Mouse (Mus musculus): ENCODE measurements around the gene Samd4b. TPM values are rescaled to one million over a fixed set of nuclear protein-coding genes. Genes with fewer than 3 reads are reported as not detected.

The Samd4b gene
- polyA plus RNA-seq, 1 experiment from 2014 or later = 10.0 TPM

GRCm38 (mm10) chr7:28377190-28378065 is 220.5 kb downstream of the Samd4b start:
- H3K4me3 ChIP-seq = peak overlapping the region; percentile 69
- no peaks in the 10 kb centered on the region for H3K9me3 ChIP-seq (replicated peaks)
- peaks cover 9% of the 10 kb centered on the region for H3K36me3 ChIP-seq
- H3K4me1 ChIP-seq = peaks cover 89% of the 10 kb centered on the region
- no peak for ATAC-seq
- WGBS (ENCODE audit: insufficient replicate concordance) = 59% methylated on average over 18 of the region's 18 CpGs
- no peaks in the 10 kb centered on the region for H3K27me3 ChIP-seq (replicated peaks)
- peak overlapping the region; percentile 92 for H3K27ac ChIP-seq
- peak overlapping the region; percentile 83 for H3K9ac ChIP-seq
- peak overlapping the region; percentile 92 for H3K4me2 ChIP-seq

- H3K36me3 ChIP-seq = peaks cover 9% of the 10 kb centered on the region
- H3K4me2 ChIP-seq = peak overlapping the region; percentile 92
- peak overlapping the region; percentile 69 for H3K4me3 ChIP-seq
- H3K27ac ChIP-seq = peak overlapping the region; percentile 95
- peaks cover 88% of the 10 kb centered on the region for H3K4me1 ChIP-seq
- H3K9ac ChIP-seq = peak overlapping the region; percentile 71
- 6% methylated on average over 30 of the region's 30 CpGs for WGBS (ENCODE audit: insufficient replicate concordance)
- 0 out of 2 replicates have a peak, but pooled peaks cover 4% of the 10 kb centered on the region for H3K27me3 ChIP-seq (replicated peaks)
- ATAC-seq = no peak
- H3K9me3 ChIP-seq (replicated peaks) = no peaks in the 10 kb centered on the region
Observed at GRCm38 (mm10) chr7:28376011-28376771, 221.8 kb downstream of the Samd4b start.

- peaks cover 10% of the 10 kb centered on the region for H3K27me3 ChIP-seq (replicated peaks)
- H3K4me1 ChIP-seq = peaks cover 88% of the 10 kb centered on the region
- H3K4me3 ChIP-seq = peak overlapping the region; percentile 69
- peaks cover 9% of the 10 kb centered on the region for H3K36me3 ChIP-seq
- ATAC-seq = peak; percentile 58
- no peaks in the 10 kb centered on the region for H3K9me3 ChIP-seq (replicated peaks)
- H3K9ac ChIP-seq = peak overlapping the region; percentile 71
- 2% methylated on average over 36 of the region's 36 CpGs for WGBS (ENCODE audit: insufficient replicate concordance)
- H3K4me2 ChIP-seq = peak overlapping the region; percentile 92
- H3K27ac ChIP-seq = peak overlapping the region; percentile 95
Observed at GRCm38 (mm10) chr7:28375176-28375921, 222.6 kb downstream of the Samd4b start.

GRCm38 (mm10) chr7:28374647-28375046 is 223.3 kb downstream of the Samd4b start:
- peak overlapping the region; percentile 71; the same call in 1 of the 2 replicates for H3K9ac ChIP-seq
- peak overlapping the region; percentile 92 for H3K4me2 ChIP-seq
- no peak for ATAC-seq
- 60% methylated on average over 10 of the region's 10 CpGs for WGBS (ENCODE audit: insufficient replicate concordance)
- H3K36me3 ChIP-seq = peaks cover 14% of the 10 kb centered on the region
- H3K4me1 ChIP-seq = peaks cover 88% of the 10 kb centered on the region
- H3K27me3 ChIP-seq (replicated peaks) = peaks cover 17% of the 10 kb centered on the region
- H3K4me3 ChIP-seq = no peak overlapping the region
- H3K27ac ChIP-seq = peak overlapping the region; percentile 95
- H3K9me3 ChIP-seq (replicated peaks) = no peaks in the 10 kb centered on the region

GRCm38 (mm10) chr7:28373891-28374495 is 224.0 kb downstream of the Samd4b start:
- Histone ChIP-seq H3K36me3 (peaks cover 15% of the 10 kb centered on the region), H3K27ac (peak overlapping the region; percentile 95), H3K27me3 (replicated peaks) (peaks cover 18% of the 10 kb centered on the region), H3K4me1 (peaks cover 84% of the 10 kb centered on the region), H3K4me3 (no peak overlapping the region), H3K9me3 (replicated peaks) (no peaks in the 10 kb centered on the region), H3K4me2 (peak overlapping the region; percentile 94; the same call in 1 of the 2 replicates), H3K9ac (no peak overlapping the region)
- ATAC-seq = no peak
- WGBS (ENCODE audit: insufficient replicate concordance) = 75% methylated on average over 7 of the region's 7 CpGs

- under 1% methylated on average over 9 of the region's 9 CpGs for WGBS (ENCODE audit: insufficient replicate concordance)
- peak overlapping the region; percentile 87 for H3K27ac ChIP-seq
- H3K36me3 ChIP-seq = peaks cover 23% of the 10 kb centered on the region
- H3K4me1 ChIP-seq = peaks cover 76% of the 10 kb centered on the region
- H3K9ac ChIP-seq = peak overlapping the region; percentile 68
- H3K4me2 ChIP-seq = peak overlapping the region; percentile 94
- H3K4me3 ChIP-seq = peak overlapping the region; percentile 71
- no peaks in the 10 kb centered on the region for H3K9me3 ChIP-seq (replicated peaks)
- ATAC-seq = 0 out of 2 replicates have a peak, but pooled peaks have one; percentile 0
- H3K27me3 ChIP-seq (replicated peaks) = peaks cover 18% of the 10 kb centered on the region
Observed at GRCm38 (mm10) chr7:28373131-28373581, 224.8 kb downstream of the Samd4b start.

GRCm38 (mm10) chr7:28372251-28373108 is 225.5 kb downstream of the Samd4b start, which contains the start of gene Plekhg2:
TSS of gene Plekhg2 (minus strand) at chr7:28372599.
- ATAC-seq = peak; percentile 85
- peak within 1 kb of the TSS; percentile 87 for H3K27ac ChIP-seq
- H3K4me2 ChIP-seq = peak within 1 kb of the TSS; percentile 94
- peaks cover 24% of the 10 kb centered on the region for H3K36me3 ChIP-seq
- peaks cover 69% of the 10 kb centered on the region for H3K4me1 ChIP-seq
- peaks cover 18% of the 10 kb centered on the region for H3K27me3 ChIP-seq (replicated peaks)
- peak within 1 kb of the TSS; percentile 71 for H3K4me3 ChIP-seq
- under 1% methylated on average over 64 of the region's 66 CpGs for WGBS (ENCODE audit: insufficient replicate concordance)
- H3K9ac ChIP-seq = peak within 1 kb of the TSS; percentile 79
- H3K9me3 ChIP-seq (replicated peaks) = no peaks in the 10 kb centered on the region

- ATAC-seq = no peak
- peaks cover 59% of the 10 kb centered on the region for H3K4me1 ChIP-seq
- H3K27me3 ChIP-seq (replicated peaks) = peaks cover 18% of the 10 kb centered on the region
- H3K4me3 ChIP-seq = peak overlapping the region; percentile 71
- no peaks in the 10 kb centered on the region for H3K9me3 ChIP-seq (replicated peaks)
- H3K4me2 ChIP-seq = peak overlapping the region; percentile 94
- WGBS (ENCODE audit: insufficient replicate concordance) = 2% methylated on average over 33 of the region's 43 CpGs
- H3K36me3 ChIP-seq = peaks cover 28% of the 10 kb centered on the region
- H3K27ac ChIP-seq = peak overlapping the region; percentile 87
- H3K9ac ChIP-seq = peak overlapping the region; percentile 79
Observed at GRCm38 (mm10) chr7:28371514-28371989, 226.4 kb downstream of the Samd4b start.

- H3K4me1 ChIP-seq = peaks cover 54% of the 10 kb centered on the region
- H3K27ac ChIP-seq = peak overlapping the region; percentile 87
- H3K27me3 ChIP-seq (replicated peaks) = peaks cover 18% of the 10 kb centered on the region
- peaks cover 30% of the 10 kb centered on the region for H3K36me3 ChIP-seq
- peak overlapping the region; percentile 79 for H3K9ac ChIP-seq
- 15% methylated on average over 11 of the region's 11 CpGs for WGBS (ENCODE audit: insufficient replicate concordance)
- H3K4me3 ChIP-seq = peak overlapping the region; percentile 71
- peak overlapping the region; percentile 94 for H3K4me2 ChIP-seq
- H3K9me3 ChIP-seq (replicated peaks) = no peaks in the 10 kb centered on the region
- ATAC-seq = no peak
Observed at GRCm38 (mm10) chr7:28370977-28371513, 226.9 kb downstream of the Samd4b start.

- peaks cover 38% of the 10 kb centered on the region for H3K36me3 ChIP-seq
- peak overlapping the region; percentile 71; the same call in 1 of the 2 replicates for H3K4me3 ChIP-seq
- no peak overlapping the region for H3K27ac ChIP-seq
- no peaks in the 10 kb centered on the region for H3K9me3 ChIP-seq (replicated peaks)
- H3K4me2 ChIP-seq = peak overlapping the region; percentile 94; the same call in 1 of the 2 replicates
- no peak for ATAC-seq
- WGBS (ENCODE audit: insufficient replicate concordance) = 86% methylated on average over 14 of the region's 14 CpGs
- H3K27me3 ChIP-seq (replicated peaks) = peaks cover 18% of the 10 kb centered on the region
- peaks cover 46% of the 10 kb centered on the region for H3K4me1 ChIP-seq
- no peak overlapping the region for H3K9ac ChIP-seq
Observed at GRCm38 (mm10) chr7:28370051-28370450, 227.9 kb downstream of the Samd4b start.
